Mouse (Mus musculus) gastrocnemius, adult 2 months (tissue): ENCODE results near the gene Nr2f1. TPM values are rescaled to one million over a fixed set of nuclear protein-coding genes. Genes with fewer than 3 reads are reported as not detected.
A peak's percentile ranks its signal among the peaks of the same experiment; 100 is the strongest.

Source experiments
- DNase-seq: peaks from one replicate; pipeline ENCODE4 v3.0.0; 2022
- H3K27ac ChIP-seq: fragments of 200-600 bp; 2 replicates; pipeline ENCODE4 v1.8.1; 2022; ENCODE audit warnings: mild to moderate bottlenecking
- H3K4me3 ChIP-seq: fragments of 200-600 bp; 2 replicates; pipeline ENCODE4 v1.8.1; 2022; ENCODE audit warnings: mild to moderate bottlenecking, moderate library complexity
- CTCF ChIP-seq: fragments of 200-600 bp; IDR thresholded peaks from 2 replicates; pipeline ENCODE4 v1.8.1; 2022; ENCODE audit warnings: antibody characterized with exemption, mild to moderate bottlenecking, moderate library complexity
- intact Hi-C: fragments of 180-260 bp; cut with DNase I; formaldehyde crosslinking; loops from one replicate; pipeline ENCODE4 v1.15.1; 2025
- total RNA-seq, 2 experiments: library from RNA; stranded (reverse); gene quantifications; 2 replicates each; pipeline ENCODE4 v1.2.3; 2021

Nr2f1 gene
- total RNA-seq, 2 experiments from 2014 or later: 0.41 to 0.56 TPM

GRCm38 (mm10) chr13:78184786-78185466 lies 14.6 kb downstream of the Nr2f1 start:
- no peak for TF ChIP-seq CTCF
- Histone ChIP-seq H3K27ac (no peak overlapping the region), H3K4me3 (no peak overlapping the region)
- intact Hi-C loops: loop anchor here (5.0 to 10.0 kb wide), 2 partner anchors 203 to 1140 kb away; no protein-coding TSS in a partner anchor
- no peak for DNase-seq

DNA sequence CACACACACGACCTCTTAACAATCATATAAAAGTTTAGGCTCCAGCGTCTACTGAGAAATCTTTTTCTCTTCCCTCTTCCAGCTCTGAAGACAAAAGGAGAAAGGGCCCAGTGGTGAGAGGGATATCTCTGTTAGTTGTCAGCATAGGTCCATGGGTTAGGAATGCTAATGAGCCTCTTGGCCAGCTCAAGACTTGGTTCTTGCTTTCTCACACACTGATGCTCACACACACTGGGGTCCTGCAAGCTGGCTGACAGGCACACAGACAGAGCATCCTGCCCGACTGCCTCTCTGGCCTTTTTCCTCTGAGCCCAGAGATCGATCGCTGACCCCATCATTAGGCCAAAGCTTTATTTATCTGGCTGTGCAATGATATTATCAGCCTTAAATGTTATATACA lies 15.6 kb downstream of the Nr2f1 start:
- DNase-seq: no peak
- Histone ChIP-seq H3K4me3 (no peak overlapping the region), H3K27ac (no peak overlapping the region)
- no peak for TF ChIP-seq CTCF
- intact Hi-C loops: loop anchor here (10.0 kb wide), 1 partner anchor 1139 kb away; no protein-coding TSS in a partner anchor

DNA sequence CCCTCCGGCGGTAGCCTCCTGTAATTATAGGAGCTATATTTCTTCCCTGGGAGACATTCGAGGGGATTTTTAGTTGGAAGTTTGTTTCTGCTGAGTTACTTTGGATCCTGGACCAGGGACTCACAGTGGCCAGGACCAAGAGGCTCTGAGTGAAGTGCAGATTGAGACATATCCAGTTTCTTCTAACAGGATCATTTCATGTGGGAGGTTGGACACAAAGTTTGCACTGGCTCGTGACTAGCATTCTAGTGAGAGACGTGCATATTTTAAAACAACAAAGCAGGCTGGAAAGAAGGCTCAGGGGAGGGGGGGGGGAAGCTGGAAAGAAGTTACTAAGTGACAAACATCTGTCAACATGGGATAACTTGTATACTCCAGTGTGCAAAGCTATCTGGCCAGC lies 16.6 kb downstream of the Nr2f1 start:
- H3K4me3 ChIP-seq: no peak overlapping the region
- intact Hi-C loops: loop anchor here (10.0 kb wide), 1 partner anchor 1138 kb away; no protein-coding TSS in a partner anchor
- DNase-seq: no peak
- no peak overlapping the region for H3K27ac ChIP-seq
- TF ChIP-seq CTCF: no peak

GRCm38 (mm10) chr13:78181930-78182558 lies 17.5 kb downstream of the Nr2f1 start:
- intact Hi-C loops: loop anchor here (10.0 kb wide), 1 partner anchor 1137 kb away; no protein-coding TSS in a partner anchor
- no peak overlapping the region for H3K27ac ChIP-seq
- peak overlapping the region; percentile 51 for H3K4me3 ChIP-seq
- DNase-seq: no peak
- TF ChIP-seq CTCF: no peak

GRCm38 (mm10) chr13:78181071-78181929 lies 18.3 kb downstream of the Nr2f1 start:
- Histone ChIP-seq H3K4me3 (peak overlapping the region; percentile 51), H3K27ac (no peak overlapping the region)
- intact Hi-C loops: loop anchor here (10.0 kb wide), 1 partner anchor 1136 kb away; no protein-coding TSS in a partner anchor
- no peak for TF ChIP-seq CTCF
- no peak for DNase-seq

GRCm38 (mm10) chr13:78180261-78180660 lies 19.3 kb downstream of the Nr2f1 start:
- no peak overlapping the region for H3K4me3 ChIP-seq
- intact Hi-C loops: loop anchor here (10.0 kb wide), 1 partner anchor 1135 kb away; no protein-coding TSS in a partner anchor
- no peak overlapping the region for H3K27ac ChIP-seq
- no peak for DNase-seq
- TF ChIP-seq CTCF: no peak

GRCm38 (mm10) chr13:78179312-78180097 lies 20.1 kb downstream of the Nr2f1 start:
- no peak for TF ChIP-seq CTCF
- no peak overlapping the region for H3K4me3 ChIP-seq
- no peak for DNase-seq
- intact Hi-C loops: loop anchor here (10.0 kb wide), 1 partner anchor 1135 kb away; no protein-coding TSS in a partner anchor
- H3K27ac ChIP-seq: no peak overlapping the region

- no peak for DNase-seq
- intact Hi-C loops: no loop called here
- Histone ChIP-seq H3K4me3 (no peak overlapping the region), H3K27ac (no peak overlapping the region)
- TF ChIP-seq CTCF: no peak
Observed at GRCm38 (mm10) chr13:78178771-78179170, 20.8 kb downstream of the Nr2f1 start.

DNA sequence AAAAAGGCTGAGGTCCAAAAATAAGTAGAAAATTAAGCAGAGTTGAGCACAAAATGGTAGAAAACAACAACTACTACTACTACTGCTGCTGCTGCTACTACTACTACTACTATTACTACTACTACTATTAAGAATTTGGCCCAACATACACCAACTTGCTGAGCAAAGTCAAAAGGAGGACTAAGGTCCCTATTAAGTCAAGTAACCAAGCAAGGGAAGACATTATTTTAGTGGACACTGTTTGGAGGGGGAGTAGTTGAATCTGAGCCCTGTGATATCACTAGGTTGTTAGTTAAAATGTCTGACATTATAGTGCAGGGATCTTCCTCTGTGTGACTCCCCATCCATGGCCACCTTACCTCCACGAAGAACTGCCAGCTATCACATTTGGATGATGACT lies 21.5 kb downstream of the Nr2f1 start:
- intact Hi-C loops: no loop called here
- DNase-seq: no peak
- no peak for TF ChIP-seq CTCF
- H3K4me3 ChIP-seq: no peak overlapping the region
- no peak overlapping the region for H3K27ac ChIP-seq

DNA sequence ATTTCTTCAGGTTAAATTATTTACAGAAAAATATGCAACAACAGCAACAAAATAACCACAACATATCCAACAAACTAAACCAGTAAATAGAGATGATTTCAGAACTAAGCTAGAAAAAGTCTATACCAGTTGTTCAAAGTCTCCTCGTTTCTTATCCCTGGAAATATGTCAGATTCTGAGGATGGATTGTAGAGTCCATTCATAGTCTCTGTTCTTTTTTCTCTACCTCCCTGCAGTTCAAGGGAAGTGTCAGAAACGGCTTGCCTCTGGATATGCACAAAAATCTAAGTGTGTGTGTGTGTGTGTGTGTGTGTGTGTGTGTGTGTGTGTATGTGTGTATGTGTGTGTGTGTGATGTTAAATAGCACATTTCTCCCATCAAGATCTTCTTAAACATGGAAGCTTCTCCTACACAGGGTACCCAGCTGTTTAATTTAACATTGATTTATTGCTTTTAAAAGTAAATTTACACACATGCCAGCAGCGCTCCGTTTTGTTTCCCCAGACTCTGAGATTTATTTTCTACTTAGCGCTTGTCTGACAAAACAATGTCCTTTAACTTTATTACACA lies 22.1 kb downstream of the Nr2f1 start:
- TF ChIP-seq CTCF: no peak
- no peak overlapping the region for H3K27ac ChIP-seq
- no peak for DNase-seq
- intact Hi-C loops: no loop called here
- no peak overlapping the region for H3K4me3 ChIP-seq

DNA sequence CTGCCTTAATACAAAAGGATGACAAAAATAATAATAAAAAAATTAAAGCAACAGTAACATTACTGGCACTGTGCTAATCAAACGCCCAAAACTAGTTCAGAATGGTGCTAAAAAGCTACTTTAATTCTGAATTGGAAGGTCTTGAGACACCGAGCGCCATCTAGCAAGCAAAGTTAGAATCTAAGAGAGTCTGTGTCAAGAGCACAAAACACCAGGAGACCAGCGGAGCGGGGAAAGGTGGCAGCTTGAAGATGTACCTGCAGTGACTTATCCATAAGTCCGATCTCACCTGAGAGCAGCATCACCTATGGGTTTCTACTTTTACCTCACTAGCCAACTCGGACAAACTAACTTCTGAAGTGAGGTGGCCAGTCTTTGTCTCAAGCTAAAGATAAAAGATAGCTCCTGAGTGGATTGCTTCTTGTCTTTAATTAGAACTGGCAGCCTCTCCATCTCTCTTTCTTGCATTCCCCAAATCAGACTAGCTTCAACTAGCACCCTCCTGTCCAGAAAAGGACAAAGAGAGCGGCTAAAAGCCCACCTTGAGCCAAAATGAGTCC lies 23.7 kb downstream of the Nr2f1 start:
- no peak overlapping the region for H3K27ac ChIP-seq
- H3K4me3 ChIP-seq: no peak overlapping the region
- peak; percentile 40 for TF ChIP-seq CTCF
- intact Hi-C loops: no loop called here
- DNase-seq: no peak
